Mouse (Mus musculus): Measurements from ENCODE around the gene Spred2.

GRCm38 (mm10) chr11:19986443-19986861 lies 62.3 kb downstream of the Spred2 start:
- TF ChIP-seq GATA1 (IDR thresholded peaks at IDR 0.05; ENCODE audit: borderline replicate concordance, low read length) (no peak), FLI1 (IDR thresholded peaks at IDR 0.05; ENCODE audit: low read length) (no peak)

Data from megakaryocyte, embryonic 14.5 days (primary cell).